Mouse (Mus musculus): ENCODE measurements around the gene Gipr.
A peak's percentile ranks its signal among the peaks of the same experiment; 100 is the strongest.

- TF ChIP-seq CTCF (IDR thresholded peaks at IDR 0.05; ENCODE audit: borderline replicate concordance, insufficient read depth, low read depth, low read length) = peak; percentile 61; the same call in 1 of the 2 replicates
- no peak for TF ChIP-seq POLR2A (IDR thresholded peaks at IDR 0.05; ENCODE audit: borderline replicate concordance, insufficient read depth, low read length)
Observed at GRCm38 (mm10) chr7:19208944-19209472, 43.1 kb upstream of the Gipr start.
